Mouse (Mus musculus) bone marrow, adult 2 months (tissue): ENCODE measurements around the gene Tango2. TPM values are rescaled to one million over a fixed set of nuclear protein-coding genes. Genes with fewer than 3 reads are reported as not detected.

Experiments used
- H3K27ac ChIP-seq: fragments of 200-500 bp; 2 replicates; pipeline ENCODE4 v1.5.1; 2012; ENCODE audit warnings: low read depth, mild to moderate bottlenecking, control low read depth, inconsistent platforms, low read length; ENCODE audit not compliant: control insufficient read depth, poor library complexity, insufficient read depth
- H3K4me1 ChIP-seq: fragments of 200-500 bp; 2 replicates; pipeline ENCODE4 v1.6.1; 2011; ENCODE audit warnings: low read length; ENCODE audit not compliant: control insufficient read depth, insufficient read depth
- H3K4me3 ChIP-seq: fragments of 200-500 bp; replicated peaks from 2 replicates; pipeline ENCODE3; 2011; ENCODE audit warnings: mild to moderate bottlenecking, low read depth, low read length, control low read depth; ENCODE audit not compliant: control insufficient read depth
- CTCF ChIP-seq: fragments of 200-500 bp; IDR thresholded peaks from 2 replicates; pipeline ENCODE4 v1.5.1; 2011; ENCODE audit warnings: low read length, control low read depth; ENCODE audit not compliant: control insufficient read depth, insufficient read depth
- POLR2A ChIP-seq: fragments of 200-500 bp; IDR thresholded peaks from 2 replicates; pipeline ENCODE4 v1.6.1; 2011; ENCODE audit warnings: low read depth, mild to moderate bottlenecking, control low read depth, low read length, borderline replicate concordance; ENCODE audit not compliant: control insufficient read depth
- WGBS: fragments of 180-500 bp; shearing (Covaris S2); methylation state at CpG from one replicate; pipeline ENCODE4 v1.1.7; 2018; 5-methylcytosine and 5-hydroxymethylcytosine counted together
- polyA plus RNA-seq: library from polyadenylated mRNA; stranded (reverse); fragments of >200 nt; gene quantifications from 2 replicates; pipeline ENCODE4 v1.2.4, GENCODE M21; 2011; ENCODE audit warnings: low replicate concordance; ENCODE audit not compliant: missing spikeins, insufficient read depth, insufficient read length

The Tango2 gene
- polyA plus RNA-seq, 1 experiment, result 54.7 TPM

DNA sequence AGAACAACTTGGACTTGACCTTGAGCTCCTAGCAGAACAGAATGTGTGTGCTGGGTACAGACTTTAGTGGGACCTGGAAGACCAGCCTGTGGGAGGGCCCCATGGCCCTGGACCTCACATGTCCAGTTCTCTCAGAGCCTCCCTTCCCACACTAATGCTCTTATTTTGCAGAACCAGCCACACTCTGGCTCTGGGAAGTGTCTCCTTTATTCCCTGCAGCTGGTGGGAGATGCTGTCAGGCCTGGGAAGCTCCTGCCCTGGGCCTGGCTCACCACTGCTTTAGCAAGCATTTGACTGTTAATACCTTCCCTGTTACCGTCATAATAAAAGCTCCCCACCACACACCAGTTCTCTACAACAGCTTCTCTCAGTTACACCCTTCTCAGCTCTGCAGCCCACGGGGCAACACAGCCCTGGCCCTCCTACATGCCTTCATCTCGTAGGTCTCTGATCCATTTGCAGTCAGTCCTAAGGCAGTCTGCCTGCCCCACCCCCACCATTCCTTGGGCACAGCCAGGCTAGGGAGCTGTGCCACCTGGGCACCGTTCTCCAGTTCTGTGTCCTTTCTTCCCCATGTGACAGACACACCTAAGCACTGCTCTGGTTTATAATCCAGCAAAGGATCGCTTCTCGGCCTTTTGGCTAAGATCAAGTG lies 12.4 kb upstream of the Tango2 start:
- 85% methylated on average over 6 of the region's 6 CpGs for WGBS
- H3K4me1 ChIP-seq, result no peaks in the 10 kb centered on the region; the same call in 1 of the 2 replicates
- no peak overlapping the region for H3K27ac ChIP-seq
- no peak overlapping the region for H3K4me3 ChIP-seq
- TF ChIP-seq CTCF (no peak), POLR2A (no peak)

GRCm38 (mm10) chr16:18357977-18358376 lies 10.1 kb upstream of the Tango2 start:
- TF ChIP-seq CTCF (no peak), POLR2A (no peak)
- Histone ChIP-seq H3K27ac (no peak overlapping the region), H3K4me1 (no peaks in the 10 kb centered on the region; the same call in 1 of the 2 replicates), H3K4me3 (no peak overlapping the region)
- WGBS, result 83% methylated on average over 6 of the region's 6 CpGs

- Histone ChIP-seq H3K4me1 (no peaks in the 10 kb centered on the region; the same call in 1 of the 2 replicates), H3K4me3 (no peak overlapping the region), H3K27ac (no peak overlapping the region)
- TF ChIP-seq CTCF, result no peak
- 83% methylated on average over 1 of the region's 1 CpGs for WGBS
Observed at GRCm38 (mm10) chr16:18356961-18357360, 9.1 kb upstream of the Tango2 start.

GRCm38 (mm10) chr16:18353106-18353505 lies 5.2 kb upstream of the Tango2 start:
- TF ChIP-seq POLR2A (no peak), CTCF (0 out of 2 replicates have a peak, but pooled peaks have one; percentile 6)

GRCm38 (mm10) chr16:18351313-18352055 lies 3.6 kb upstream of the Tango2 start:
- Histone ChIP-seq H3K4me1 (no peaks in the 10 kb centered on the region; the same call in 1 of the 2 replicates), H3K4me3 (no peak overlapping the region), H3K27ac (no peak overlapping the region)
- TF ChIP-seq POLR2A, result no peak
- TF ChIP-seq CTCF, result peak; percentile 65
- WGBS, result 41% methylated on average over 5 of the region's 5 CpGs

More at GRCm38 (mm10) chr16:18353106-18353505, 5.2 kb upstream of the Tango2 start:
- H3K4me3 ChIP-seq, result no peak overlapping the region
- 70% methylated on average over 1 of the region's 1 CpGs for WGBS
- no peaks in the 10 kb centered on the region; the same call in 1 of the 2 replicates for H3K4me1 ChIP-seq
- H3K27ac ChIP-seq, result no peak overlapping the region

DNA sequence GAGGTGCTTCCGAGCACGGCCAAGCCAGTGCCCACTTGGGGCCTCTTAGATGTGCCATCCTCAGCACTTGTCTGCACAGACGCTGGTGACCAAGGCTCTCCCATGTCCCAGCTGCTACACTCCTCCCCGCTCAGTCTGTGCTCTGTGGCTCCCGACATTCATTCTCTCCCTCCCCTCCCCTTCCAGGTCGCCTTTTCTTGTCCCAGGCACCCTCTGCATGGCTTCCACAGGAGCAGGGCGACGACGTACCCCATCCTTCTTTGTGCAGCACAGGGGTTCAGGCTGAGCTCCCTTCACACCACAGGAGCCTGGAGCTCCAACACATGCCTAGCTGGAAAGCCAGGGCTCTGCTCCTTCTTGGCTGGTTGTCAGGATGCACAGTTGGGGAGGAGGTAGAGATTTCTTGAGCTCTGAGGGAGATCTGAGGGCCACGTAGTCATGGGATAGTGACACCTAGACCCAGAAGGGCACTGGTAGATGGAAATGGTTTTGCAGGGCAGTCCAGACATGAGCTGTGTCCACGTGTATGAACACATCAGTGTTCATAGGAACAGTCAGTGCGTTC lies 1.9 kb upstream of the Tango2 start:
- H3K4me3 ChIP-seq, result no peak overlapping the region
- 81% methylated on average over 12 of the region's 12 CpGs for WGBS
- TF ChIP-seq CTCF (no peak), POLR2A (no peak)
- no peaks in the 10 kb centered on the region; the same call in 1 of the 2 replicates for H3K4me1 ChIP-seq
- H3K27ac ChIP-seq, result no peak overlapping the region

GRCm38 (mm10) chr16:18348601-18349175 lies 785 bp upstream of the Tango2 start:
- TF ChIP-seq POLR2A, result no peak
- TF ChIP-seq CTCF, result no peak
- 8% methylated on average over 28 of the region's 28 CpGs for WGBS
- peaks cover 3% of the 10 kb centered on the region; the same call in 1 of the 2 replicates for H3K4me1 ChIP-seq
- H3K27ac ChIP-seq, result no peak overlapping the region
- H3K4me3 ChIP-seq, result no peak overlapping the region

DNA sequence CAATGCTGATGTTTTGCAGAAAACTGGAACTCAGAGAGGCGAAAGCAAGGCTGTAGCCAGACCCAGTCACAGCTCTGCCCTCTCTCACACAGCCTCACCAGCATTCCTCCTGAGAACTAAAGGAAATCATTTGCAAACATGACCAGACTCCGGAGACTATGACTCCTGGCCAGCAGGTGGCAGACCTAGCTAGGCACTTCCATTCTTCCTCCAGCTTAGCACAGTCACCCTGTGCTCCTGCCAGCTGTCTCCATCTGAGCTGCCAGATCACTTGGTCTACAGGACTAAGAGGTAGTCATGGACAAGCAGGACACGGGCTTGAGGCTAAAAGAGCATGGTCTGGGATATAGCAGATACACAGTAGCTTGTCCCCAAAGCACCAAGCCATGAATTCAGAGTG lies 2.7 kb downstream of the Tango2 start:
- H3K4me1 ChIP-seq, result peaks cover 5% of the 10 kb centered on the region; the same call in 1 of the 2 replicates
- 1% methylated on average over 3 of the region's 3 CpGs for WGBS
- H3K4me3 ChIP-seq, result no peak overlapping the region
- no peak for TF ChIP-seq POLR2A
- peak; percentile 93 for TF ChIP-seq CTCF
- no peak overlapping the region for H3K27ac ChIP-seq
